Mouse (Mus musculus) left cerebral cortex, adult 11 months (tissue): ENCODE results near the gene Rdx.

Source experiments
- DNase-seq: peaks from one replicate; pipeline ENCODE4 v3.0.0; 2022; ENCODE audit warnings: low spot score

Gene Rdx

GRCm38 (mm10) chr9:52110738-52111137 is 63.8 kb downstream of the Rdx start:
- no peak for DNase-seq

- DNase-seq: no peak
Measured at GRCm38 (mm10) chr9:52113091-52113490, 66.1 kb downstream of the Rdx start.

GRCm38 (mm10) chr9:52119212-52119611 is 72.2 kb downstream of the Rdx start:
- DNase-seq: no peak

GRCm38 (mm10) chr9:52125225-52125624 is 78.3 kb downstream of the Rdx start:
- DNase-seq: no peak

GRCm38 (mm10) chr9:52130348-52130747 is 83.4 kb downstream of the Rdx start:
- no peak for DNase-seq

GRCm38 (mm10) chr9:52132771-52133170 is 85.8 kb downstream of the Rdx start:
- no peak for DNase-seq
